8 mouse cellular contexts compared by ENCODE assay signal in the genomic region with DNA sequence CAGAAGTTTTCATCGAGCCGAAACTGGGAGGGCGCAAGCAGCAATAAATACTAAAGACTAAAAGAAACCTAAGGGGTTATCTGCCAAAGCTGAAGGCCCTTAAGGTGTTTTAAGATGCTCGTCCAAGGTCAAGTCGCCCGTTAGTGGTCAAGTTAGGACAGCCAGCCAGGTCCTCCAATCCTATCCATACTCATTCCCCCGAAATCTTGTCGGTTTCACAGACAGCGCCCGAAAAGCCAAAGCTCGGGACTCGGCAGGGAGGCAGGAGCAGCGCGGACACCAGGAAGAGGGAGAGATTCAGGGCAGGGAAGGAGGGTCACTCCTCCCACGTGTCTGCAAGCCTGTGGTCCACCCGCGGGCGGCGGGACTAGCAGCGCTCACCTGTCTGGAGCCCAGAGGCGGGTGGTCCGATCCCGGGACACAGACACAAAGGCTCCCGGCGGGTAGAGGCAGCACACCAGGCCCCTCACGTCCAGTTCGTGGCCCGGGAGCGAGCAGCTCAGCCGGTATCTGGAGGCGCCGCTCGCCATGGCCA. TPM values are rescaled to one million over a fixed set of nuclear protein-coding genes. Genes with fewer than 3 reads are reported as not detected.
DNase-seq lines count a peak whose midpoint lies in the region; ATAC-seq and TF ChIP-seq lines count a peak whose summit lies in the region.

No protein-coding gene starts in this region.

- no peaks in the 10 kb centered on the region for H3K27me3 ChIP-seq in kidney, postnatal 0 days (ENCODE audit: insufficient read depth, low read length)
- no peaks in the 10 kb centered on the region for H3K27me3 ChIP-seq in hindbrain, embryonic 12.5 days

- no peaks in the 10 kb centered on the region for H3K9me3 ChIP-seq in kidney, postnatal 0 days (replicated peaks; ENCODE audit: low read length)
- H3K9me3 ChIP-seq in hindbrain, embryonic 12.5 days (replicated peaks): no peaks in the 10 kb centered on the region

- peak overlapping the region; percentile 91 for H3K9ac ChIP-seq in kidney, postnatal 0 days (ENCODE audit: low read depth, low read length)
- H3K9ac ChIP-seq in hindbrain, embryonic 12.5 days: peak overlapping the region; percentile 95

- no peak for TF ChIP-seq CTCF in kidney, postnatal 0 days (IDR thresholded peaks at IDR 0.05; ENCODE audit: low read depth)

- peak; percentile 66 for DNase-seq in kidney, postnatal 0 days (ENCODE audit: low spot score)
- DNase-seq in kidney, postnatal 10 days: no peak
- DNase-seq in thymus, postnatal 25 days: no peak
- no peak for DNase-seq in thymus, postnatal 14 days
- DNase-seq in right cerebral cortex, adult 18-20 months: no peak

- peaks cover 6% of the 10 kb centered on the region; the same call in 1 of the 2 replicates for H3K4me1 ChIP-seq in kidney, postnatal 0 days (replicated peaks; ENCODE audit: insufficient read depth, low read length)
- H3K4me1 ChIP-seq in brown adipose tissue, adult 24 weeks (ENCODE audit: control insufficient read depth, insufficient read depth, insufficient read length, low read length): peaks cover 2% of the 10 kb centered on the region; the same call in 1 of the 2 replicates
- H3K4me1 ChIP-seq in hindbrain, embryonic 12.5 days: peaks cover 21% of the 10 kb centered on the region

- H3K4me3 ChIP-seq in kidney, postnatal 0 days (replicated peaks; ENCODE audit: low read depth, low read length): peak overlapping the region; percentile 97
- H3K4me3 ChIP-seq in brown adipose tissue, adult 24 weeks (ENCODE audit: insufficient read depth, low read depth, low read length): peak overlapping the region; percentile 94
- H3K4me3 ChIP-seq in hindbrain, embryonic 12.5 days: peak overlapping the region; percentile 94
- peak overlapping the region; percentile 82 for H3K4me3 ChIP-seq in macrophage (ENCODE audit: inconsistent target)

- ATAC-seq in kidney, postnatal 0 days (replicated peaks; ENCODE audit: low FRiP score, low read depth): peak; percentile 75; the same call in 1 of the 2 replicates
- ATAC-seq in hindbrain, embryonic 12.5 days (ENCODE audit: low FRiP score): no peak

- WGBS in kidney, postnatal 0 days: 0% methylated on average over 33 of the region's 33 CpGs
- WGBS in hindbrain, embryonic 12.5 days: under 1% methylated on average over 32 of the region's 33 CpGs
- WGBS in macrophage (ENCODE audit: missing documents): 1% methylated on average over 33 of the region's 33 CpGs

- no peaks in the 10 kb centered on the region for H3K36me3 ChIP-seq in kidney, postnatal 0 days (ENCODE audit: insufficient read depth, low read length)
- H3K36me3 ChIP-seq in hindbrain, embryonic 12.5 days: no peaks in the 10 kb centered on the region
- H3K36me3 ChIP-seq in macrophage (ENCODE audit: inconsistent target): no peaks in the 10 kb centered on the region

- H3K27ac ChIP-seq in kidney, postnatal 0 days: peak overlapping the region; percentile 96
- H3K27ac ChIP-seq in brown adipose tissue, adult 24 weeks (replicated peaks; ENCODE audit: low read depth, low read length): peak overlapping the region; percentile 42
- peak overlapping the region; percentile 94 for H3K27ac ChIP-seq in hindbrain, embryonic 12.5 days
- H3K27ac ChIP-seq in macrophage: peak overlapping the region; percentile 57

- H3K4me2 ChIP-seq in kidney, postnatal 0 days (ENCODE audit: low read length): peak overlapping the region; percentile 68
- H3K4me2 ChIP-seq in hindbrain, embryonic 12.5 days (replicated peaks): peak overlapping the region; percentile 83

- H3K79me2 ChIP-seq in macrophage (ENCODE audit: inconsistent target): peaks cover 52% of the 10 kb centered on the region

RNA-seq across cellular contexts. Expression of a gene that starts 0.5 kb away (rescaled TPM):
- 60.9 and 65.5 TPM in 2 replicates for polyA plus RNA-seq in kidney, postnatal 0 days (2015; fragmentation: Nextera tagmentation; extraction: Ambion mirVana)
- polyA plus RNA-seq in brown adipose tissue, adult 24 weeks (2012; ENCODE audit: insufficient read depth, insufficient read length, missing spikeins): 41.8 and 48.4 TPM in 2 replicates
- polyA plus RNA-seq in hindbrain, embryonic 12.5 days (2016; fragmentation: Nextera tagmentation; extraction: Ambion mirVana): 90.2 and 95.2 TPM in 2 replicates
- 10 to 100 TPM; 22.1 to 96.7 (median 73.0) TPM for total RNA-seq in macrophage (2018; cell fraction: chromatin; rRNA removed)
- total RNA-seq in macrophage (2018; cell fraction: cytosol; rRNA removed): 10 to 100 TPM; 42.8 to 63.0 (median 53.8) TPM
- 100 to 1,000 TPM in 2 of 26 experiments, 10 to 100 TPM in 24; 29.1 to 106 (median 60.2) TPM for total RNA-seq in macrophage (2018; cell fraction: nucleus; rRNA removed)
- 42.0 to 64.1 TPM (median 59.3 TPM) in 3 replicates for polyA plus RNA-seq in macrophage (2018)

RNA-seq across cellular contexts. Expression of a gene that starts 11.7 kb away (rescaled TPM):
- polyA plus RNA-seq in kidney, postnatal 0 days (2015; fragmentation: Nextera tagmentation; extraction: Ambion mirVana): 48.1 and 50.8 TPM in 2 replicates
- polyA plus RNA-seq in brown adipose tissue, adult 24 weeks (2012; ENCODE audit: insufficient read depth, insufficient read length, missing spikeins): 4.8 and 7.1 TPM in 2 replicates
- 48.0 and 52.9 TPM in 2 replicates for polyA plus RNA-seq in hindbrain, embryonic 12.5 days (2016; fragmentation: Nextera tagmentation; extraction: Ambion mirVana)
- total RNA-seq in macrophage (2018; cell fraction: chromatin; rRNA removed): 10 to 100 TPM in 16 of 26 experiments, 1 to 10 TPM in 9, under 1 TPM in 1; 0.94 to 26.1 (median 12.9) TPM
- 1 to 10 TPM; 5.1 to 9.5 (median 7.1) TPM for total RNA-seq in macrophage (2018; cell fraction: cytosol; rRNA removed)
- 10 to 100 TPM in 7 of 26 experiments, 1 to 10 TPM in 19; 2.5 to 15.2 (median 6.8) TPM for total RNA-seq in macrophage (2018; cell fraction: nucleus; rRNA removed)
- 7.3 to 14.6 TPM (median 8.3 TPM) in 3 replicates for polyA plus RNA-seq in macrophage (2018)

RNA-seq across cellular contexts. Expression of a gene that starts 46.0 kb away (rescaled TPM):
- polyA plus RNA-seq in kidney, postnatal 0 days (2015; fragmentation: Nextera tagmentation; extraction: Ambion mirVana): 18.2 and 18.4 TPM in 2 replicates
- polyA plus RNA-seq in brown adipose tissue, adult 24 weeks (2012; ENCODE audit: insufficient read depth, insufficient read length, missing spikeins): 4.6 and 5.2 TPM in 2 replicates
- 35.0 and 37.3 TPM in 2 replicates for polyA plus RNA-seq in hindbrain, embryonic 12.5 days (2016; fragmentation: Nextera tagmentation; extraction: Ambion mirVana)
- 10 to 100 TPM in 24 of 26 experiments, 1 to 10 TPM in 2; 6.8 to 44.2 (median 24.1) TPM for total RNA-seq in macrophage (2018; cell fraction: chromatin; rRNA removed)
- total RNA-seq in macrophage (2018; cell fraction: cytosol; rRNA removed): 10 to 100 TPM in 5 of 26 experiments, 1 to 10 TPM in 21; 4.2 to 10.5 (median 9.3) TPM
- total RNA-seq in macrophage (2018; cell fraction: nucleus; rRNA removed): 10 to 100 TPM in 20 of 26 experiments, 1 to 10 TPM in 6; 5.0 to 31.8 (median 15.6) TPM
- polyA plus RNA-seq in macrophage (2018): 9.4 to 10.4 TPM (median 9.4 TPM) in 3 replicates

RNA-seq across cellular contexts. Expression of a gene that starts 46.2 kb away (rescaled TPM):
- 0.74 TPM in 1 of 2 replicates, not detected in the other for polyA plus RNA-seq in kidney, postnatal 0 days (2015; fragmentation: Nextera tagmentation; extraction: Ambion mirVana)
- polyA plus RNA-seq in brown adipose tissue, adult 24 weeks (2012; ENCODE audit: insufficient read depth, insufficient read length, missing spikeins): not detected in 2 replicates
- not detected in 2 replicates for polyA plus RNA-seq in hindbrain, embryonic 12.5 days (2016; fragmentation: Nextera tagmentation; extraction: Ambion mirVana)
- not detected for total RNA-seq in macrophage (2018; cell fraction: chromatin; rRNA removed)
- total RNA-seq in macrophage (2018; cell fraction: cytosol; rRNA removed): under 1 TPM in 1 of 26 experiments, not detected in 25; 0.58 TPM
- not detected for total RNA-seq in macrophage (2018; cell fraction: nucleus; rRNA removed)
- polyA plus RNA-seq in macrophage (2018): not detected in 3 replicates

RNA-seq across cellular contexts. Expression of a gene that starts 47.4 kb away (rescaled TPM):
- 14.0 and 14.3 TPM in 2 replicates for polyA plus RNA-seq in kidney, postnatal 0 days (2015; fragmentation: Nextera tagmentation; extraction: Ambion mirVana)
- not detected in 2 replicates for polyA plus RNA-seq in brown adipose tissue, adult 24 weeks (2012; ENCODE audit: insufficient read depth, insufficient read length, missing spikeins)
- polyA plus RNA-seq in hindbrain, embryonic 12.5 days (2016; fragmentation: Nextera tagmentation; extraction: Ambion mirVana): 1.0 and 1.1 TPM in 2 replicates
- not detected for total RNA-seq in macrophage (2018; cell fraction: chromatin; rRNA removed)
- total RNA-seq in macrophage (2018; cell fraction: cytosol; rRNA removed): not detected
- not detected for total RNA-seq in macrophage (2018; cell fraction: nucleus; rRNA removed)
- polyA plus RNA-seq in macrophage (2018): not detected in 3 replicates

Comparison
In these comparisons a context has a peak if more than half of its experiments do, and no peak if none do; other contexts are left out.
1. H3K27ac ChIP-seq: peak in every context shown above with its lines; median percentile 96 in kidney, postnatal 0 days; 94 in hindbrain, embryonic 12.5 days; 57 in macrophage; 42 in brown adipose tissue, adult 24 weeks.